Mouse (Mus musculus): Measurements from ENCODE around the gene Rhbg.

The Rhbg gene

DNA sequence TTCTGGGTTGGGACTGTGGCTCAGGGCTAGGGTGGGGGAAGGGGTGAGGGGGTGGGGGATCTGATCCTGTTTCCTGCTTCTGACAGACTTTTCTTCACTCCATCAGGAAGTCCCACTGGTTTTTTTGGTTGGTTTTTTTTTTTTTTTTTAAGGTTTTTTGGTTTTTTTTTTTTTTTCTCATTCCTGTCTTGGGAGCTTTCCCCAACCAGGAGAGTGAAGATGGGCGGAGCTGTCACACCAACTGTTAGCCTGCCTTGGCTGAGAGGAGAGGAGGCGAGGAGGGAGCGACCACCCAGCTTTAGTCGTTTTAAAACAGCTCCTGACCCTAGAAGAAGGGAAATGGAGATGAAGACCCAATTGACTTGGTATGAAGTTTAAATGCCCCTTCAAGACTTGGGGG lies 27.2 kb downstream of the Rhbg start:
- DNase-seq, result no peak

DNA sequence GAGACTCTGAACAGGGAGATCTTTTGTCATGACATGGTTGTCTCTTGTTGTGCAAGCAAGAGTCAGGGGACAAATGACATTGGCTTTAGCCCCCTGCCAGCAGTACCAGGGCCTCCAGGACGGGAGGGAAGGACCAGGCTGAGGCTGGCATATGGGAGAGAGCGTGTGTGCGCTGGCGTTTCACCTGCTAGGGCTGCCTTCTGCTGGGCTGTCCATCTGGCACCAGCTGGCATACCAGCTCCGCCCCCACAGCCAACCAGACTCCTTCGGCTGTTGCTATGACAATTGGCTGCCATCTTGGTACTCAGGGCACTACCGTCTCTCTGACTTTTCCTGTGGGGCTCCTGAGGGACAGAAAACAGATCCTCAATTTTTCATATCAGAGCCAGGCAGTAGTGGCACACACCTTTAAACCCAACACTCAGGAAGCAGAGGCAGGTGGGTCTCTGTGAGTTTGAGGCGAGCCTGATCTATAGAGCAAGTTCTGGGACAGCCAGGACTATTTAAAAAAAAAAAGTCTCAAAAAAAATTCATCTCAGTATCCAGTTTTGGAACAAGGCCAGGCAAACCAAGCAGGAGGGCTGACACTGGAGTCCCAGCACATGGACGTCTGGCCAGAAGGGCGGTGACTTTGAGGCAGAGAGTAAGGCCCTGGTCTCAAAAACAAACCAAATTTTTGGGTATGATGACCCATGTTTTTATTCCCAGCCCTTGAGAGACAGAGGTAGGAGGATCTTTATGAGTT lies 28.2 kb downstream of the Rhbg start:
- no peak for DNase-seq

DNA sequence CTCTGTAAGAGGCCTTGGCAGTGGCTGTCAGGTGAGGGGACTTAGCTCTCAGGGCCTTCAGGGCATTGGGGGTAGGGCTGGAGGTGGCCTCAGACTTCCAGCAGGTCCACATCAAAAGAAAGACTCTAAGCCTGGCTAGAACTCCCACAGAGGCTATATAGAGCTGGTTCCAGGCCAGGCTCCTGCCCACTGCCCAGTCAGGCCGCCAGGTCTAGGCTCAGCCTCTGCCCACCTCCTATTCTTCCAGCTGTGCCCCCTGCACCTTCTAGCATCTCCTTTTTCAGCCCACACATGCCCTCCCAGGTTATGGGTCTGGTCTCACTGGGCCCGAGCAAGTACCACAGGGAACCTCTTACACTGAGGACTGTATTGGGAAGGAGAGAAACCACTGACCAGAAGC lies 29.6 kb downstream of the Rhbg start:
- DNase-seq, result no peak

DNA sequence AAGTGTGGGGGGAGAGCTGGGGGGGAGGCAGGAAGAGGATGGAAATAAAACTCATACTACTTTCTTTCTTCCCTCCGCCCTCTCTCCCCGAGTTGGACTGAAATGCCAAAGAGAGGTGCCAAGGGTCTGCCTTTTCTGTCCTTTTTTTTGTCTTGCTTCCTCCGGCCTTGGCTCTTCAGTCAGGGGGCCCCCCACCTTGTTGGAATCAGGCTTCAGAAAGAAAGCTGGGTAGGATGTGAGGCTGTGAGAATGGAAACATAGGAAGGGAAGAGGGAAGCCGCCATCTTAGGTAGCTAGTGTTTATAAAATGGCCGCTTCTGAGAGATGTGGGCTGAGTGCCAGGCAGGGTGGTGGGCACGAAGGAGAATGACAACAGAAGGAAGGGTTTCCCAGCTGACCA lies 32.1 kb downstream of the Rhbg start:
- no peak for DNase-seq

GRCm38 (mm10) chr3:88221519-88222390 lies 32.8 kb downstream of the Rhbg start:
- DNase-seq, result no peak

- DNase-seq, result peak; percentile 68
Measured at GRCm38 (mm10) chr3:88220842-88221241, 33.7 kb downstream of the Rhbg start.

DNA sequence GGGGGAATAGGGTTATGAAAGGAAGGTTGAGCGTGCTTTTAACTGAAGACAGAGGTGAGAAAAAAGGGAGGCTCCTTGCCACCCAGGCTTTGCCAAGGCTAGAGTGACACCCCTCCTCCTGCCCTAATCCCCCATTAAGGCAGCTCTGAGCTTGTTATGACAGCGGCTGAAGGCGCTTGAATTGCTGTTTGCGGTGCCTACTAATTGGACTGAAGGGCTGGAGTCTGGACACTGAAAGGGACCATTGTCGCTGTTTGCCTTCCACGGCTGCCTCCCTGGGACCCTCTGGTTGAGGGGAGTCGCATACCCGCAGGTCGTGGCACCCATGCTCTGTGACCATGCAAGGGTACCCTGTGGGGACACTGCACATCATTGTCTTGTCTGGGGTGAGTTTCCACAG lies 34.6 kb downstream of the Rhbg start:
- no peak for DNase-seq

DNA sequence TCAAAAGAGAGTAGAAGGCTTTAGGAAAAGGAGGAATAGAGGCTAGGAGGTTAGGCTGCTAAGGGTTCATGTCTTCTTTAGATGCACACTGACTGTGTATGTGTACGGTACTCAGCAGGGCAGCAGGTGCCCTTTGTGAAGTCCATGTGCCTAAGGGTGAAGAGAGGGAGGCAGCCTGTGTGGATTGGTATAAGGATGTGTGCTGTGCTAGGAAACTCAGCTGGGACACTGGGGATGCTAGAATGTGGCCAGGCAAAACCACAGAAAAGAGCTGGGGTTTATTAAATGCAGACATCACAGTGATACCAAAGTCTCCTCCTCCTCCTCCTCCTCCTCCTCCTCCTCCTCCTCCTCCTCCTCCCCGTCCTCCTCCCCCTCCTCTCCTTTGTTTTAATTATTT lies 36.8 kb downstream of the Rhbg start:
- DNase-seq, result no peak

GRCm38 (mm10) chr3:88216534-88217326 lies 37.8 kb downstream of the Rhbg start:
- DNase-seq, result no peak

DNA sequence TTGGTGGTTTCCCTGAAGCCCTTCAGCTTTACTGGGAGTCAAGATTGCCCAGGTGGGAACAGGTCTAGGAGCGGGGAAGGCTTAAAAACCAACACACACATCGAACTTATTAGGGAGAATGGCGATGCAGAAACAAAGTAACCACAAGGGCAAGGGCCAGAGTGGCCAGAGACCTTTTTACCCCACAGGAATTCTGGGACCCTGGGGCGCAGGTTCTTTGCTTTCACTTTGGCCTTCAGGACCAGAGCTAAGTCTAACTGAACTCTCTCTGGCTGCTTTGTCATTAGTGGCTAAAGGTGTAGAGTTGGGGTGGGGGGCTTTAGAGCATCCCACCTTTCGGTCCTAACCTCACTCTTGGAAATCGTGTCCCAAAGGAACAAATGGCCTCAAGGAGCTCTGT lies 38.4 kb downstream of the Rhbg start:
- DNase-seq, result no peak

- DNase-seq, result no peak
Measured at GRCm38 (mm10) chr3:88215553-88216004, 38.9 kb downstream of the Rhbg start.

DNA sequence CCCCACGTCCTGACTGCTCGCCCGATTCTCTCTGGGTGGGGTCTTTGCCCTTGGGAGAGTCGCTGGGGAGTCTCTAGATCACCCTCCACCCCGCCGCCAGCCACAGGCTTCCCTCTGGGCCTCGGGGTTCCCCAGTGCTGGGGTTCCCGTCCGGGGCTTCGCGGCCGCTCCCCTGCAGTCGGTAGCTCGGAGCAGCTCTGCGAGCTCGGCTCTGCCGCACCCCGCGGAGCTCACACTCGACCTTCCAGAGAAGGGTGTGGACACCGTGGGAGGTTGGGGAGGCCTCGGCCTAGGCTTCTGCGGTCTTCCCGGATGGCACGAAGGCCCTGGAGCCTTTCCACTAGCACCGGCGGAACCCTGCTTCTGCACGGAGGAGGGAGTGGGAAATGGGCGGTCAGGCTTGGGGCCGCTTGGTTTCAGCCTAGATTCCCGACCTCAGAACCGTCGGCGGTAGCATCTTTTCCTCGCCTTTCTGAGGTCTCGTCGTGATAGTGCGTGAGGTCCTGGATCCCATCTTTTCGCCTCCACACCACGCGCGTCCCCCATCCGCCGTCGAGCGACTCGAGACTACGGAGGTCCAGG lies 39.4 kb downstream of the Rhbg start:
- DNase-seq, result peak; percentile 12

DNA sequence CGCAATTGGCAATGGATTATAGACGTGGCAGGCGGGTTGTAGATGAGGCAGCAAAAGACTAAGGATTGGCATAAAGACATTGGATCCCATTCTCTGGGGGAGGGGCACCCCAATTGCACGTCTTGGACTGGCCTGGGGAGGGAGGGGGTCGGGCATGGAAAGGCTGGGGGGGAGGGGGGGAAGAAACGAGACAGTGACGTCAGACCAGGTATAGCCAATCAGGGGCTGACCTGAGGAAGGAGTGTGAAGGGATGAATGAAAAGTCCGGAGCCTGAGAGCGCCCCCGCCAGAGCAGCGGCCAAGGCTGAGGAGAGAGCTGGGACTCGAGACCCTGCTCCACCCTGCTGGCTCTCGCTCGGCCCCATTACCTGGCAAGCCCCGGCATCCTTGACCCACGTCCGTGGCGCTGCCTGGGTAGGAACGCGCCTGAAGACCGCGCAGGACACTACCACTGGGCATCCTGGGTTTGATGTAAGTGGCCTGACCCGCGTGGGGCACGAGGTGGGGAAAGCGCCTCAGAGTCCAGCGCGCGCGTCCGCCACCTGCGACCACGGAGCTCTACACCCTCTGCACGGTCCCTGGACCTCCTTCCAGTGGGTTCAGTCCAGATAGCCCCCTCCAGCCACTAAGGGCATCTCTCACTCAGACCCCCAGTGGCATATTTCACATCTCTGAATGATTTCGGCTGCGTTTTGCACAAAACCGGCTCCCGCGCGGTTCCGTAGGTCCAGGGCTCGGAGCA lies 40.1 kb downstream of the Rhbg start:
- DNase-seq, result no peak

- no peak for DNase-seq
Measured at GRCm38 (mm10) chr3:88213019-88213418, 41.5 kb downstream of the Rhbg start.

GRCm38 (mm10) chr3:88212356-88212755 lies 42.2 kb downstream of the Rhbg start:
- DNase-seq, result no peak

DNA sequence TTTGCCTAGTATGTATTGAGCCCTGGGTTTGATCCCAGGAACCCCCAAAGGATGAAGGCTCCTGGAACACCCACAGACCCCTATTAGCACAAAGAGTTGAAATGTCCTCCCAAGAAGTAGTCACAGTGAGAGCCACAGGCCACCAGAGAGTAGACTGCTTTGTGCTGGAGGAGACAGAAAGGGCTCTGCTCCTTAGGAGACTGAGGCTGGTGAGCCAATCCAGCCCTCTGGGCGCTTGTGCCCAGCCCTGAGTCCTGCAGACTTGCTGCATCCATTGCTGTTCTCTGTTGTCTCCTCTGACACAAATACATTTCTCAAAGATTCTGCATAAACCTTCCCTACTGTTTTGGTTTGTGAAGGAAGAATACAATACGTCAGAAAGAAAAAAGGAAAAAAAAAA lies 43.6 kb downstream of the Rhbg start:
- no peak for DNase-seq

DNA sequence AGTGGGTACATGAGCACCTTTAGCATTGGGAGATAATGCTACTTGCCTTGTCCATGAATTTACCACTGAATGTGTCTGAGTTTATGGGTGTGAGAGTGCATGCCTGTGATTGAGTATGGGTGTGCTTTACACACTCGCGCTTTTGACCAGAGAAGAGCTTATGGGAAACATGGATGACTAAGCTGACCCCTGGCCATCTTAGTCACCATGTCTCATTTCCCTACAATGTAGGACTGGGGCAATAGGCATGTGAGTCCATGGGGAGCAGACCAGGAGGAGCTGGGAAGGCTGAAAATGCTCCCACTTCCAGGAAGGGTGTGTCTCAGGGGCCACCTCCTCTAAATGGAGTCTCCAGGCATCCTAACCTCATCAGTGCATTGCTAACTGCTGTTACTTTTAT lies 44.4 kb downstream of the Rhbg start:
- no peak for DNase-seq

DNA sequence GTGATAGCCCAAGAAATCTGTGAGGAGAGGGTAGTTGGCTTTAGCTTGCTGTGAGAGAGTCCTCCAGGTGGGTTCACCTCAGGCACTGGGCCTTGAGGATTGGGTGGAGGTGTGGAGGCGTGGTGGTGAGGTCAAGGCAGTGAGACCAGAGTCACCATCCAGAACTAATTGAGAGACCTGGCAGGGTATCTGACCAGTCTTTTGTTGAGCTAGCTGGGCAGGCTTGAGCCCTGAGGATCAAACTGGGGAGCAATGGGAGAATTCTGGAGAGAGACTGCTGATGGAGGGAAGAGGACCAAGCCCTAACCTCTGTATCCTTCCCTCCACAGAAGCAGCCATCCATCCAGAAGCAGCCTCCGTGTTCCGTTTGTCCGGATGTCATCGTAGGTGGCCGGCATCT lies 45.2 kb downstream of the Rhbg start:
- DNase-seq, result no peak

GRCm38 (mm10) chr3:88208226-88208720 lies 46.2 kb downstream of the Rhbg start:
- no peak for DNase-seq

GRCm38 (mm10) chr3:88207451-88208100 lies 46.9 kb downstream of the Rhbg start:
- no peak for DNase-seq

DNA sequence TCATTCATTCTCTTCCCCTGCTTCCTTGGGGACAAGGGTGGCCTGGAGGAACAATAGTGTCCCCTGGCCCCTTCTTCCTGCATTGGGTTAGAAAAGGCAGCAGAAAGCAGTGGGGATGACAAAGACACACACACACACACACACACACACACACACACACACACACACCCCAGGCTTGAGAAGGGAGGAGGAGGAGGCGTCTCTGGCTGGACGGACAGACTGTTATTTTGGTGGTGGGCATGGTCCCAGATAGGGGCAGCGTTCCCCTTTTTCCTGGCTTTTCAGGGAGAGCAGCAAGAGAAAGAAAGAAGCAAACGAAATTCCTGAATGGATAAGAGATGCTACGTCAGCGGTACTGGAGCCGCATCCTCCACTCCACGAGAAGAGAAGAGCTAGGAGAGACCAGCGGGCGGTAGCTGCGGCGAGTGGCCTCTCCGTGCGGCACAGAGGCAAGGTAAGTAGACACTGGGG lies 47.6 kb downstream of the Rhbg start:
- no peak for DNase-seq
